Mouse (Mus musculus): Measurements from ENCODE around the gene Olfr132. TPM values are rescaled to one million over a fixed set of nuclear protein-coding genes. Genes with fewer than 3 reads are reported as not detected.

Gene Olfr132
- total RNA-seq (2023), result not detected in 4 replicates

GRCm38 (mm10) chr17:38134426-38134825 is at the start of gene Olfr132:
Gene Olfr132, minus strand, starts transcription at chr17:38134526.

GRCm38 (mm10) chr17:38171088-38171487 is 36.8 kb upstream of the Olfr132 start, which contains the start of gene Olfr134:
Gene Olfr134, plus strand, starts transcription at chr17:38171388.

GRCm38 (mm10) chr17:38144981-38145380 is 10.7 kb upstream of the Olfr132 start, which contains the start of gene Olfr133:
Gene Olfr133, plus strand, starts transcription at chr17:38145281.

GRCm38 (mm10) chr17:38088593-38088992 is 45.7 kb downstream of the Olfr132 start, which contains the start of gene Olfr131:
Gene Olfr131, minus strand, starts transcription at chr17:38088693.

Other genes starting within 250 kb of the Olfr132 start
- gene Olfr127, start 234.1 kb downstream of the Olfr132 start, total RNA-seq (2023), result not detected in 4 replicates
- not detected in 4 replicates for gene Olfr128, start 214.0 kb downstream of the Olfr132 start, total RNA-seq (2023)
- gene Olfr761, start 181.4 kb downstream of the Olfr132 start, total RNA-seq (2023), result not detected in 4 replicates
- gene Olfr129, start 74.4 kb downstream of the Olfr132 start, total RNA-seq (2023), result not detected in 4 replicates
- gene Olfr130, start 70.6 kb downstream of the Olfr132 start, total RNA-seq (2023), result not detected in 4 replicates
- not detected in 4 replicates for gene Olfr131, start 45.8 kb downstream of the Olfr132 start, total RNA-seq (2023)
- not detected in 4 replicates for gene Olfr133, start 10.8 kb upstream of the Olfr132 start, total RNA-seq (2023)
- gene Olfr134, start 36.9 kb upstream of the Olfr132 start, total RNA-seq (2023), result not detected in 4 replicates
- gene Olfr135, start 69.8 kb upstream of the Olfr132 start, total RNA-seq (2023), result not detected in 4 replicates
- gene Olfr138, start 126.5 kb upstream of the Olfr132 start, total RNA-seq (2023), result not detected in 4 replicates
- gene Olfr137, start 173.0 kb upstream of the Olfr132 start, total RNA-seq (2023), result not detected in 4 replicates
- gene Olfr136, start 195.3 kb upstream of the Olfr132 start, total RNA-seq (2023), result not detected in 4 replicates